Mouse (Mus musculus) left cerebral cortex, postnatal 4 days (tissue): ENCODE measurements around the gene Atg7. TPM values are rescaled to one million over a fixed set of nuclear protein-coding genes. Genes with fewer than 3 reads are reported as not detected.
A peak's percentile ranks its signal among the peaks of the same experiment; 100 is the strongest.

Experiments
- DNase-seq: peaks from one replicate; pipeline ENCODE4 v3.0.0-alpha.2; 2022
- intact Hi-C: fragments of 180-260 bp; cut with DNase I; formaldehyde crosslinking; loops from one replicate; pipeline ENCODE4 v1.15.1; 2025
- total RNA-seq, 2 experiments: library from RNA; stranded (reverse); gene quantifications; 2 replicates each; pipeline ENCODE4 v1.2.3; 2021

Gene Atg7
- total RNA-seq, 2 experiments from 2014 or later: 16.4 to 20.3 TPM

DNA sequence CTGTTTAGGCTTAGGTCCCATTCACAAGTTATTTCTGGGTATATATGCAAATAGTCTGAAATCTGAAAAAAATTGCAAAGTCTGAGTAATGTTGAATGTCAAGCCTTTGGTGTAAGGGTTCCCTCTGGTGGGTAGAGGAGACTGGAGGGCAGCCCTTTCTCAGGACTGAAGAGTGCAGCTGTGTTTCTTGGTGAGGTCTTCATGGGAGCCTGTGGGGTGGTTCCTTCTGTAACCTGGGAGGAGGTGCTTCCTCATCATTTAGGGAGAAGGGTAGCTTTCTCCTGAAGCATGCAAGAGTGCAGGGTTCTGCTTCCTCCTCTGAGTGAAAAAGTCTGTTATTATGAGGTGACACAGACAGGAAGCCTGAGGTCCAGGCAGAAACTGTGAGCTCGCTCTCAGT, 40.8 kb downstream of the Atg7 start:
- intact Hi-C loops: no loop called here
- no peak for DNase-seq

- DNase-seq: no peak
- intact Hi-C loops: no loop called here
Measured at GRCm38 (mm10) chr6:114684407-114684806, 41.5 kb downstream of the Atg7 start.

DNA sequence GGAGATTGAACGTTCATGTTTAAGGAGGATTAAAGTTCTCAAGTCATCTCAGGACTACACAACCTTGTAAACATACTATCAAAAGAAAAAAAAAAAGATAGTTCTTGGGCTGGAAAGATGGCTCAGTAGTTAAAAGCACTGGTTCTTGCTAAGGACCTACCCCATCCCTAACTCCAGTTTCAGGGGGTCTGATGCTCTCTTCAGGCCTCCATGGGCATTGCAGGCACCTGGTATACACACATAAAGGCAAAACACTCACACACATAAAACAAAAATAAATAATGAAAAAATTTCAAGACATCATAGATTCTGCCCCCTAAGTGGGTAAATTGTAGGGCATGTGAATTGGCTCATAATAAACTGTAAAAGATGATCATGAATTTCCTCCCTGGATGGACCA, 42.5 kb downstream of the Atg7 start:
- DNase-seq: no peak
- intact Hi-C loops: no loop called here

DNA sequence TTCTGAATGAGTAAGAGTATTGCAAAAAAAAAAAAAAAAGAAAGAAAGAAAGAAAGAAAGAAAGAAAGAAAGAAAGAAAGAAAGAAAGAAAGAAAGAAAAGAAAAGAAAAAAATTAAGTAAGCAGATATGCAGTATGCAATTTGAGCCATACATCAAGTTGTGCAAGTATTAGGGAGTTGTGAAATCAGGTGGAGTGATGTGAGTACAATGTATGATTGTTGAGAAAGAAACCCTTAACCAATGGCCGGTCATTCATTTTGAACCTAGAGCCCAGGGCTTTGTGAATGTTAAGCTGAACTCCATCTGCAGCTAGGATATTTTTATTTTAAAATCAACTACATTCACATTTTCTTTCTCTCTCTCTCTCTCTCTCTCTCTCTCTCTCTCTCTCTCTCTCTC, 44.1 kb downstream of the Atg7 start:
- intact Hi-C loops: no loop called here

DNA sequence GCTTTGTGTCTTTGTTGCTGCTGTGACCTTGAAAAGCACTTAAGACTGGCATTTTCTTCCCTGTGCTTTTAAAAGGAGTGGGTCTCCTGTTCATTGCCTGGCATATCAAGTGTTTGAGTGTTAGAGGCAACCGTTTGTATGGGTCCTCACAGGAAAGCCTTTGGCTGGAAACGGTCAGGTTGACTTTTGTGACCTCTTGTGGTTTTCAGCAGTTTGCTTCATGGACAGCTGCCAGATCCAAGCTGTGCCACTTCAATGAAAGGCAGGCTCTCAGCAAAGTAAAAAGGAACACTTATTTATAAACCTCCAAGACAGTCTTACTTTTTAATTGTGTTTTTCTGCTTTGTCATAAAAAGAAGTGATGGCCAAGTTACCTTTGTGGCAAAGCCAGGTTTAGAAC, 47.8 kb downstream of the Atg7 start:
- DNase-seq: peak; percentile 39
- intact Hi-C loops: loop anchor here (10.0 kb wide), 2 partner anchors 466 to 596 kb away; no protein-coding TSS in a partner anchor

More for the DNA sequence above, 44.1 kb downstream of the Atg7 start:
- no peak for DNase-seq

DNA sequence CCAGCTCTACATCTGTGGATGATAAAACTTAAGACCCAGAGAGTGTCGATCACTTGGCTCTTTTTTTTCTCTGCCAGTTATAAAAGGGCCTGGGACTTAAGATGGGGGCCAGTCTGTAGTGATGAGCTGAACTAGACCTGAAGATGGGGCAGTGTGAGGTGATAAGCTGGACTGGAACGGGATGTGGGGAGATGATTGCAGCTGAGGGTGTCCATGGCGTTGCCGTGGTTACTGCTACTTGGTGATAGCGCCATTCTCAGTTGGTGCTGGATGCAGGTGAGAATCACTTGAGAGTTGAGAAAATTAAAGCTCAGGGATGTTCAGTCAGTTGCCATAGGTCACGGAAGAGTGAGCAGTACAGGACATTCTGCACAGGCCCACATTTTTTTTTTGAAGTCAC, 48.6 kb downstream of the Atg7 start:
- intact Hi-C loops: loop anchor here (10.0 kb wide), 2 partner anchors 467 to 597 kb away; no protein-coding TSS in a partner anchor
- DNase-seq: no peak

- peak; percentile 87 for DNase-seq
- intact Hi-C loops: loop anchor here (10.0 kb wide), 2 partner anchors 468 to 598 kb away; no protein-coding TSS in a partner anchor
Measured at GRCm38 (mm10) chr6:114692691-114693090, 49.8 kb downstream of the Atg7 start.

DNA sequence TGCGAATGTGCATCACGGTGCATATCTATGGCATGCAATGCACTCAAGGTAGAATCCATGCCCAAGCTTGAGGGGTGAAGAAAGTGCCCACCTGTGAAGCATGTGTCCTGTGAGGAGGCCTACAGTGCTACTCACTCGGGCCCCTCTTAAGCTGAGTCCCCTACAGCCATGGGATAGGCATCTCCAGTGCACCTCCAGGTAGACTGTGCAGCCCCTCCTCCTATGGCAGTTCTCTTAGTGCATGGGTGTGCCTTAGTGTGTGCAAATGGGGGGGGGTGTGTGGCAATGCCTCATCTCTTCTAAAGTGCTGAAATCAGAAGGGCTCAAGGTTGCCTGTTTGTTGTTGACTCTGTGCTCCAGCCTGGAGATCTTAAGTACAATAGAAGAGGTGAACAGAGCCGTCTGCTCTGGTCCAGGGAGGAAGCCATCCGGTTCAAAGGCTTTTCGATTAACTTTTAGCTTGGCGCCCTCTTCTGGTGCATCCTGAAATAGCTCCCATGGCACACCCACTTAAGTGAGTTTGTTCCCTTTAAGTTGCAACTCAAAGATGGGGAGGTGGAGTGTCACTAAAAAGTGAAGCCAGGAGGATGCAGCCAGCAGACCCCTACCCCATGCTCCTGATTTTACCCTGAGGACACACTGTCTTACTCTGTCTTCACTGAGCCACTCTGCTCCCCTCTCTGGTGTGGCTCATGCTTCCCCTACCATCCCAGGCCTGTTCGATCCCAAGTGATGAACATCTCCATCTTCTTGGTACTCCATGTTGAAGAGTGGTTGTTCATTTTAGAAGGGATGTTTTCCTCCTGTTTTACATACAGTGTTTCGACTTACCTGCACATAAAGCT, 55.0 kb downstream of the Atg7 start:
- DNase-seq: peak; percentile 83
- intact Hi-C loops: loop anchor here (5.0 to 10.0 kb wide), 3 partner anchors 351 to 603 kb away; no protein-coding TSS in a partner anchor

- no peak for DNase-seq
- intact Hi-C loops: loop anchor here (5.0 to 10.0 kb wide), 3 partner anchors 351 to 604 kb away; no protein-coding TSS in a partner anchor
Measured at GRCm38 (mm10) chr6:114698578-114698977, 55.7 kb downstream of the Atg7 start.

DNA sequence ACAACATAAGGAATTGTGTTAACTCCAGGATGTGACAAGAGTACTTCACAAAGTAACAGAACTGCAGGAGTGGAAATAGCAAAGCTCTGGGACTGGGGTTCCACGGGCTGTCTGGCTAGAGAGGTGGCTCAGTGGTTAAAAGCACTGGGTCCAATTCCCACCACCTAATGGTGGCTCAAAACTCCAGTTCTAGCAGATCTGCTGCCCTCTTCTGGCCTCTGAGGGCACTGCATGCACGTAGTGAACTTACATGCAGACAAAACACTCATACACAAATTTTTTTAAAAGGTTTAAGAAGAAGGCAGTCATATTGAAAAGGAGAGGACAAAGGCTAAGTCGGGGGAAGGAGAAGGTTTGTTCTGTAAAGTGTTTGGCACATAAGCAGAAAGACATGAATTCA, 57.8 kb downstream of the Atg7 start:
- intact Hi-C loops: no loop called here
- no peak for DNase-seq

- DNase-seq: no peak
Measured at GRCm38 (mm10) chr6:114707032-114707431, 64.1 kb downstream of the Atg7 start.

GRCm38 (mm10) chr6:114712242-114713050, 69.5 kb downstream of the Atg7 start:
- no peak for DNase-seq
- intact Hi-C loops: no loop called here

More at GRCm38 (mm10) chr6:114707032-114707431, 64.1 kb downstream of the Atg7 start:
- intact Hi-C loops: no loop called here

- DNase-seq: no peak
- intact Hi-C loops: no loop called here
Measured at GRCm38 (mm10) chr6:114713538-114713937, 70.6 kb downstream of the Atg7 start.

DNA sequence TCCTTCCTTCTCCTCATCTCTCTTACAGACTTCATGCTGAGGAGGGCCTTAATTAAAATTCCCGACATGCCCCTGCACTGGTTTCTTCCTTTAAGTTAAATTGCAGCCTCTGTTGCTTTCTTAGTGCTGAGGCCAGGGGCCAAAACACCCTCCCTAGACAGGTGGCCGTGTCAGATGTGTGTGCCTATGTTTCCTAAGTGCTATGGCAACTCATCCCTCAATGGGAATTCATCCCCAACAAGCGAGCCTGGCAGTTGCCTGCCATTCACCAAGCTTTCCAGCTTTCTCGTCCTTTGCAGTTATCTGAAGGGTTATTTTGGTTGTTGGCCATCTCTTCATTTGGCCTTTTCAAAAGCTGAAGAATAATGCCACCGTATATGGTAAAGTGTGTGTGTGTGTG, 71.8 kb downstream of the Atg7 start:
- intact Hi-C loops: no loop called here
- no peak for DNase-seq

DNA sequence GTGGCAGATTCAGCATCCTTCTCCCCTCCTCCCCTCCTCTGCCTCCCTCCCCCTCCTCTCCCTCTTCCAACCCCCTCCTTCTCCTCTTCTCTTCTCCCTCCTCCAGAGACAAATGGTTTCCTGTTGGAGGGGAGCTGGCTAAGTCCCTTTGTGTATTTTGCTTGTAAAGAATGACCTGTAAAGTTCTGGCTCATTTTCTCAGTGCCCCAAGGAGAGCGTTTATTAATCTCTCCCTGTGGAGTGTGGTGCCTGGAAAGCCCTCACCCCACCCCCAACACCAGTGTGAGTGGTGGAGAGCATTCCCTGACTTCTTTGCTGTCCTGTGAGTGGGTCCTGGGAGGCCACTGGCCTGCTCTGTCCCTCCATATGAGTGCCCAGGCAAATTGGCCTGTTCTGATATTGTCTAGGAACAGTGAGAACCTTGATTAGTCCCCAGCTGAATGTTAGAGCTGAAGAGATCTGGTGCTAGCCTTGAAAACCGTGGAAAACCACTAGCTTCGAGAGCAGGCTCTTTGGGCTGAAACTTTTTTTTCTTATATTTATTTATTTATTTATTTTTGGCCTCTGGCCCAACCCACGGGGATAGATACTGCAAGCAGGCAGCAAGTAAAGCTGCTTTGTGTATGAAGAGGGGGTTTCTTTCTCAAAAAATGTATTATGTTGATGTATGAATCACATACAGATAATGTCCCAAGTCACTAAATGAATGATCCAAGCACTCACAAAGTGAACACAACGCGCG, 72.6 kb downstream of the Atg7 start:
- intact Hi-C loops: no loop called here
- no peak for DNase-seq

DNA sequence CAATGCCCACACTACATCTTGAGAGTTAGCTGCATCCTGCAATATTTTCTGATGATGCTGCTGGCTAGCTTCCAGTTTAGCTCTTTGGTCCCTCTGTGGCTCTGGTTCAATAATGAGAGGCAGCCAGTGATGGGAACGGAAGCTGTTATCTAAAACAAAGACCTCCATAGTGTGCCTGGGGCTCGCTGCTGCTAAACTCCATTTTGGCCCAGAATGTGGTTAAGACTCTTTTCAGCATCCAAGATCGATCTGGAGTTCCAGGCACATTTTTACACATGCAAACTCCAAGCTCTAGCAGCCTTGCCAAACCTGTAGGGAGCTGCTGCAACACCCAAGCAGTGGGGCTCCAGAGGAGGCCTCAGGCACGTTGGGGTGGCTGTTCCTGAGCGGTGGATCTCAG, 76.2 kb downstream of the Atg7 start:
- intact Hi-C loops: no loop called here
- DNase-seq: no peak

DNA sequence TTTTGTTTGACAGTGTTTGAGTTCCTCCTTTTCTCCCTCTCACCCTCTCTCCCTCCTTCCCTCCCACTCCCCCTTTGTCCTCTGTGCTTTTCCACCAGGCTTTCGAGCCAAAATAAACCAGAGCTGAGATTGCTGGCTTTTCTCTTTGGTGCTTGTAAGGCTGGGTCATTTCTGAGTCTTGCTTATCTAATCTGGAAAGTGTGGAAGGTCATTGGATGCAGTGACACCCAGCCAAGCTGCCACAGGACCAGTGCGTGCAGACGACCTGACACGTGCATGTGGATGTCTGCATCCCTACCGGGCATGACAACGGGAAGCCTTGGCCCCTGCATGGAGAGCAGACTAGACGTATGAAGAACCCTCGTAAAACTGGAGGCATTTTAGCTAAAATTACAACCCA, 76.8 kb downstream of the Atg7 start:
- DNase-seq: no peak
- intact Hi-C loops: loop anchor here (5.0 kb wide), 2 partner anchors 208 to 313 kb away; no protein-coding TSS in a partner anchor

DNA sequence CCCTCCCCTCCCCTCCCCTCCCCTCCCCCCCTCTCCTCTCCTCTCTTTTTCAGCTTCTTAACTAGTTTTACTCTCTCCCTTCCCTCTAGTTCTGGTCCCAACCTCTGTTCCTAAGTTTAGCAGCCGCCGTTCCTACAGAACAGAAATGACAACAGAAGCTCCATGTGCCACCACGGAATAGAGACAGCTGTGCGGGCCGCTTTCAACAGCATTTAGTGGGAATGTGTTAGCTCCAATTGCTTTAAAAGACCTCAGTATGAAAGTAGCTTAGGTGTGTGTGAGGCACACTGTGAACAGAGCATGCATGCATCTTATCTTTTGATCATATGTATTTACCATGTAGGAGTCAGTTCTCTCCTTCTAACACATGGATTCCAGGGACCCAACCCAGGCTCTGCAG, 79.1 kb downstream of the Atg7 start:
- no peak for DNase-seq
- intact Hi-C loops: loop anchor here (5.0 kb wide), 2 partner anchors 205 to 310 kb away; no protein-coding TSS in a partner anchor

- intact Hi-C loops: loop anchor here (5.0 kb wide), 2 partner anchors 203 to 308 kb away; no protein-coding TSS in a partner anchor
- peak; percentile 52 for DNase-seq
Measured at GRCm38 (mm10) chr6:114723925-114724324, 81.0 kb downstream of the Atg7 start.

DNA sequence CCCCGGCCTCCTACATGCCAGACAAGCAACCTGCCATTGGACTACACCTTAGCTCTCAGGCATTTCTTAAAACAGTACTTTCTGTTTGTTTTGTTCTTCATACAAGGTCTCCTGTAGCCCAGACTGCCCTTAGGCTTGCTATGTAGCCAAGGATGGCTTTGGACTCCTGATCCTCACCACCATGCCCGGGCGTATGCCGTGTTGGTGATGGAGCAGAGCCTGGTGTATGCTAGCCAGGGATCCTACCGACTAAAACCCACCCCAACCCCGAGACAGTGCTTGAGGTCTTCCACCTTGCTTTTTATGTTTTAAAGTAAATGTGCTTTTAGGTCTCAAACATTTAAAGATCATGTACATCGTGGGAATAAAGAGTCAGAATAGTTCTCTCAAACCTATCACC, 81.5 kb downstream of the Atg7 start:
- DNase-seq: no peak
- intact Hi-C loops: loop anchor here (5.0 kb wide), 2 partner anchors 203 to 308 kb away; no protein-coding TSS in a partner anchor
